Mouse (Mus musculus) cerebellum, postnatal 4 days (tissue): ENCODE data around the gene Tjp3.
"Not testable (repeated sequence)": the region's sequence is repeated elsewhere in the genome, so short reads cannot be mapped to it uniquely, and the experiment has no call there.

Source experiments
- DNase-seq, 2 experiments: peaks; one replicate each; pipeline ENCODE4 v3.0.0; 2022; ENCODE audit warnings: low spot score in 2 of 2, mixed read lengths in 1 of 2

Tjp3 gene

GRCm38 (mm10) chr10:81233226-81233585 is 58.2 kb downstream of the Tjp3 start:
- no peak for DNase-seq

GRCm38 (mm10) chr10:81232580-81233225 is 58.7 kb downstream of the Tjp3 start, which contains the start of gene Zfr2:
Zfr2 (plus strand) TSS chr10:81233155.
- DNase-seq, result peak; percentile 82 to 86

DNA sequence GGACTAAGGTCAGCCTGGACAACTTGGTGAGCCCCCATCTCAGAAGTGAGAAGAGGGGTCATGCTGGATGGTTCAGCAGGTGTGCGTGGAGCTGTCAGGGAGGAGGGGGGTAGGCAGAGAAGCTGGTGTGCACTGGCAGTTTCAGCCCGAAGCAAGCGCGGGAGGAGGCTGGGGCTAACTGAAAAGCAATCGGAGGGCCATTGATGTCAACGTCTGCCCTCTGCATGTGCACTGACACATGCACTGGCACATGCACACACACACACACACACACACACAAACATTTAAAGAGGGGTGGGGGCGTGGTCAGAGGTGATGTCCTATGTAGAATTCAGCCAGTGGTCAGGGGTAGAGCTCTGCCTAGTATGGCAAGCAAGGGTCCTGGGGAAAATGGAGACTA is 59.9 kb downstream of the Tjp3 start:
- no peak for DNase-seq

- peak in 1 of 2 experiments; percentile 65 for DNase-seq
These were observed 60.7 kb downstream of the Tjp3 start, which contains the start of gene Atcay for GRCm38 (mm10) chr10:81230438-81231332. Atcay (minus strand) TSS chr10:81230833.

GRCm38 (mm10) chr10:81229735-81230437 is 61.5 kb downstream of the Tjp3 start:
- DNase-seq, result no peak

DNA sequence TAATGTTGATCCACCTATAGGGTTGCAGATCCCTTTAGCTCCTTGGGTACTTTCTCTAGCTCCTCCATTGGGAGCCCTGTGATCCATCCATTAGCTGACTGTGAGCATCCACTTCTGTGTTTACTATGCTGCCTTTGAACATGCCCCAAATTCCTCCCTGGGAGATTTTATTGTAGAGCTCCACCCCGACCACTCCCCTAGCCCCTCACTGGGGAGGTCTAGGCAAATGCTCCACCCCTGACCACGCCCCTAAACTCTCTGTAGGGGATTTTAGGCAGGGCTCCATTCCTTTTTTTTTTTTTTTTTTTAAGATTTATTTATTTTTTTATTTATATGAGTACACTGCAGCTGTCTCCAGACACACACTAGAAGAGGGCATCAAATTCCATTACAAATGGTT is 67.7 kb downstream of the Tjp3 start:
- DNase-seq, result not testable (repeated sequence)
